Mouse (Mus musculus): ENCODE results near the gene Gimap9. TPM values are rescaled to one million over a fixed set of nuclear protein-coding genes. Genes with fewer than 3 reads are reported as not detected.

Gene Gimap9
- polyA plus RNA-seq, 1 experiment: not detected

GRCm38 (mm10) chr6:48702146-48702545 lies 26.2 kb downstream of the Gimap9 start:
- H3K4me1 ChIP-seq (ENCODE audit: control insufficient read depth, insufficient read depth, low read length): peaks cover 29% of the 10 kb centered on the region

GRCm38 (mm10) chr6:48702601-48703000 lies 26.7 kb downstream of the Gimap9 start:
- no peak for TF ChIP-seq CTCF (IDR thresholded peaks at IDR 0.05; ENCODE audit: low read depth, low read length)
- TF ChIP-seq POLR2A (IDR thresholded peaks at IDR 0.05; ENCODE audit: borderline replicate concordance, low read depth, low read length): no peak
- peaks cover 29% of the 10 kb centered on the region for H3K4me1 ChIP-seq (ENCODE audit: control insufficient read depth, insufficient read depth, low read length)
- no peak overlapping the region for H3K27ac ChIP-seq (ENCODE audit: insufficient read depth, low read depth, low read length)
- no peak overlapping the region for H3K4me3 ChIP-seq (ENCODE audit: insufficient read depth, low read length)

More at GRCm38 (mm10) chr6:48702146-48702545, 26.2 kb downstream of the Gimap9 start:
- no peak overlapping the region for H3K4me3 ChIP-seq (ENCODE audit: insufficient read depth, low read length)
- no peak overlapping the region for H3K27ac ChIP-seq (ENCODE audit: insufficient read depth, low read depth, low read length)
- TF ChIP-seq POLR2A (IDR thresholded peaks at IDR 0.05; ENCODE audit: borderline replicate concordance, low read depth, low read length) (no peak), CTCF (IDR thresholded peaks at IDR 0.05; ENCODE audit: low read depth, low read length) (no peak)

GRCm38 (mm10) chr6:48704146-48704545 lies 28.2 kb downstream of the Gimap9 start:
- H3K4me3 ChIP-seq (ENCODE audit: insufficient read depth, low read length): no peak overlapping the region
- peaks cover 27% of the 10 kb centered on the region for H3K4me1 ChIP-seq (ENCODE audit: control insufficient read depth, insufficient read depth, low read length)
- no peak for TF ChIP-seq POLR2A (IDR thresholded peaks at IDR 0.05; ENCODE audit: borderline replicate concordance, low read depth, low read length)
- TF ChIP-seq CTCF (IDR thresholded peaks at IDR 0.05; ENCODE audit: low read depth, low read length): no peak
- no peak overlapping the region for H3K27ac ChIP-seq (ENCODE audit: insufficient read depth, low read depth, low read length)

GRCm38 (mm10) chr6:48706130-48706529 lies 30.2 kb downstream of the Gimap9 start:
- no peak for TF ChIP-seq CTCF (IDR thresholded peaks at IDR 0.05; ENCODE audit: low read depth, low read length)
- Histone ChIP-seq H3K4me1 (ENCODE audit: control insufficient read depth, insufficient read depth, low read length) (peaks cover 13% of the 10 kb centered on the region), H3K4me3 (ENCODE audit: insufficient read depth, low read length) (no peak overlapping the region), H3K27ac (ENCODE audit: insufficient read depth, low read depth, low read length) (no peak overlapping the region)

GRCm38 (mm10) chr6:48718455-48718854 lies 42.5 kb downstream of the Gimap9 start, which contains the start of the genes Gm28053 and Gimap7:
Gm28053 (plus strand) TSS chr6:48718607.
Gimap7 (plus strand) TSS chr6:48718621.
- no peak within 1 kb of the TSS for H3K27ac ChIP-seq (ENCODE audit: insufficient read depth, low read depth, low read length)

GRCm38 (mm10) chr6:48720326-48720725 lies 44.4 kb downstream of the Gimap9 start:
- TF ChIP-seq POLR2A (IDR thresholded peaks at IDR 0.05; ENCODE audit: borderline replicate concordance, low read depth, low read length): no peak
- TF ChIP-seq CTCF (IDR thresholded peaks at IDR 0.05; ENCODE audit: low read depth, low read length): no peak
- Histone ChIP-seq H3K4me1 (ENCODE audit: control insufficient read depth, insufficient read depth, low read length) (no peaks in the 10 kb centered on the region), H3K4me3 (ENCODE audit: insufficient read depth, low read length) (no peak overlapping the region), H3K27ac (ENCODE audit: insufficient read depth, low read depth, low read length) (no peak overlapping the region)

More at GRCm38 (mm10) chr6:48718455-48718854, 42.5 kb downstream of the Gimap9 start, which contains the start of the genes Gm28053 and Gimap7:
- Histone ChIP-seq H3K4me1 (ENCODE audit: control insufficient read depth, insufficient read depth, low read length) (no peaks in the 10 kb centered on the region), H3K4me3 (ENCODE audit: insufficient read depth, low read length) (no peak within 1 kb of the TSS)
- no peak for TF ChIP-seq POLR2A (IDR thresholded peaks at IDR 0.05; ENCODE audit: borderline replicate concordance, low read depth, low read length)

- no peak for TF ChIP-seq POLR2A (IDR thresholded peaks at IDR 0.05; ENCODE audit: borderline replicate concordance, low read depth, low read length)
- TF ChIP-seq CTCF (IDR thresholded peaks at IDR 0.05; ENCODE audit: low read depth, low read length): no peak
- H3K4me1 ChIP-seq (ENCODE audit: control insufficient read depth, insufficient read depth, low read length): no peaks in the 10 kb centered on the region
- no peak overlapping the region for H3K27ac ChIP-seq (ENCODE audit: insufficient read depth, low read depth, low read length)
- no peak overlapping the region for H3K4me3 ChIP-seq (ENCODE audit: insufficient read depth, low read length)
Measured at GRCm38 (mm10) chr6:48723468-48723867, 47.5 kb downstream of the Gimap9 start.

GRCm38 (mm10) chr6:48725476-48725875 lies 49.5 kb downstream of the Gimap9 start:
- no peak overlapping the region for H3K4me3 ChIP-seq (ENCODE audit: insufficient read depth, low read length)
- TF ChIP-seq CTCF (IDR thresholded peaks at IDR 0.05; ENCODE audit: low read depth, low read length): no peak
- no peak for TF ChIP-seq POLR2A (IDR thresholded peaks at IDR 0.05; ENCODE audit: borderline replicate concordance, low read depth, low read length)
- H3K27ac ChIP-seq (ENCODE audit: insufficient read depth, low read depth, low read length): no peak overlapping the region
- H3K4me1 ChIP-seq (ENCODE audit: control insufficient read depth, insufficient read depth, low read length): no peaks in the 10 kb centered on the region

GRCm38 (mm10) chr6:48727761-48728160 lies 51.8 kb downstream of the Gimap9 start:
- no peak overlapping the region for H3K4me3 ChIP-seq (ENCODE audit: insufficient read depth, low read length)
- H3K4me1 ChIP-seq (ENCODE audit: control insufficient read depth, insufficient read depth, low read length): no peaks in the 10 kb centered on the region
- no peak overlapping the region for H3K27ac ChIP-seq (ENCODE audit: insufficient read depth, low read depth, low read length)
- TF ChIP-seq POLR2A (IDR thresholded peaks at IDR 0.05; ENCODE audit: borderline replicate concordance, low read depth, low read length) (no peak), CTCF (IDR thresholded peaks at IDR 0.05; ENCODE audit: low read depth, low read length) (no peak)

Other genes starting within 250 kb of the Gimap9 start
- 44.4 and 50.9 TPM in 2 replicates for gene Zfp467, start 230.3 kb upstream of the Gimap9 start, polyA plus RNA-seq (2012; ENCODE audit: insufficient read depth, insufficient read length, missing spikeins)
- 0.11 TPM in 1 of 2 replicates, not detected in the other for gene Sspo, start 227.9 kb upstream of the Gimap9 start, polyA plus RNA-seq (2012; ENCODE audit: insufficient read depth, insufficient read length, missing spikeins)
- 1.2 TPM in 1 of 2 replicates, not detected in the other for gene Atp6v0e2, start 138.5 kb upstream of the Gimap9 start, polyA plus RNA-seq (2012; ENCODE audit: insufficient read depth, insufficient read length, missing spikeins)
- gene Lrrc61, start 121.3 kb upstream of the Gimap9 start, polyA plus RNA-seq (2012; ENCODE audit: insufficient read depth, insufficient read length, missing spikeins): 17.3 and 19.1 TPM in 2 replicates
- gene Rarres2, start 103.3 kb upstream of the Gimap9 start, polyA plus RNA-seq (2012; ENCODE audit: insufficient read depth, insufficient read length, missing spikeins): not detected in 2 replicates
- not detected in 2 replicates for gene Gm45021, start 86.5 kb upstream of the Gimap9 start, polyA plus RNA-seq (2012; ENCODE audit: insufficient read depth, insufficient read length, missing spikeins)
- 10.7 and 13.3 TPM in 2 replicates for gene Repin1, start 82.2 kb upstream of the Gimap9 start, polyA plus RNA-seq (2012; ENCODE audit: insufficient read depth, insufficient read length, missing spikeins)
- gene Gm44965, start 82.2 kb upstream of the Gimap9 start, polyA plus RNA-seq (2012; ENCODE audit: insufficient read depth, insufficient read length, missing spikeins): not detected in 2 replicates
- 2.9 TPM in 2 replicates for gene Zfp775, start 74.1 kb upstream of the Gimap9 start, polyA plus RNA-seq (2012; ENCODE audit: insufficient read depth, insufficient read length, missing spikeins)
- 0.15 TPM in 1 of 2 replicates, not detected in the other for gene AI854703, start 49.4 kb upstream of the Gimap9 start, polyA plus RNA-seq (2012; ENCODE audit: insufficient read depth, insufficient read length, missing spikeins)
- not detected in 2 replicates for gene Gimap8, start 28.9 kb upstream of the Gimap9 start, polyA plus RNA-seq (2012; ENCODE audit: insufficient read depth, insufficient read length, missing spikeins)
- gene Gimap4, start 8.4 kb downstream of the Gimap9 start, polyA plus RNA-seq (2012; ENCODE audit: insufficient read depth, insufficient read length, missing spikeins): 0.40 TPM in 1 of 2 replicates, not detected in the other
- 0.46 TPM in 1 of 2 replicates, not detected in the other for gene Gimap6, start 32.1 kb downstream of the Gimap9 start, polyA plus RNA-seq (2012; ENCODE audit: insufficient read depth, insufficient read length, missing spikeins)
- not detected in 2 replicates for gene Gm28053, start 42.5 kb downstream of the Gimap9 start, polyA plus RNA-seq (2012; ENCODE audit: insufficient read depth, insufficient read length, missing spikeins)
- gene Gimap7, start 42.5 kb downstream of the Gimap9 start, polyA plus RNA-seq (2012; ENCODE audit: insufficient read depth, insufficient read length, missing spikeins): not detected in 2 replicates
- gene Gimap1, start 62.9 kb downstream of the Gimap9 start, polyA plus RNA-seq (2012; ENCODE audit: insufficient read depth, insufficient read length, missing spikeins): not detected in 2 replicates
- not detected in 2 replicates for gene Gimap5, start 70.1 kb downstream of the Gimap9 start, polyA plus RNA-seq (2012; ENCODE audit: insufficient read depth, insufficient read length, missing spikeins)
- gene Gimap3, start 94.7 kb downstream of the Gimap9 start, polyA plus RNA-seq (2012; ENCODE audit: insufficient read depth, insufficient read length, missing spikeins): not detected in 2 replicates
- 376 and 481 TPM in 2 replicates for gene Tmem176a, start 164.8 kb downstream of the Gimap9 start, polyA plus RNA-seq (2012; ENCODE audit: insufficient read depth, insufficient read length, missing spikeins)
- gene Tmem176b, start 165.4 kb downstream of the Gimap9 start, polyA plus RNA-seq (2012; ENCODE audit: insufficient read depth, insufficient read length, missing spikeins): 992 and 1,024 TPM in 2 replicates
- not detected in 2 replicates for gene Aoc1, start 196.8 kb downstream of the Gimap9 start, polyA plus RNA-seq (2012; ENCODE audit: insufficient read depth, insufficient read length, missing spikeins)